Mouse (Mus musculus) embryonic stem cell, embryonic (primary cell): ENCODE measurements around the gene Ube2q2.

ENCODE experiments used
- CTCF ChIA-PET, 4 experiments: fragments of 300-600 bp in 2 of 4; fragments of 350-600 bp in 2 of 4; sonication (Branson Sonifier 250); formaldehyde crosslinking; loops; one replicate each; lab custom pipeline; 2022; ENCODE audit warnings: inconsistent platforms in 2 of 4; lab: Charles Lee
- POLR2A ChIA-PET, 4 experiments: fragments of 300-600 bp in 2 of 4; fragments of 350-600 bp in 2 of 4; sonication (Branson Sonifier 250); formaldehyde crosslinking; loops; one replicate each; lab custom pipeline; 2022; ENCODE audit warnings: antibody characterized with exemption in 4 of 4, inconsistent platforms in 1 of 4; lab: Charles Lee

Ube2q2 gene

DNA sequence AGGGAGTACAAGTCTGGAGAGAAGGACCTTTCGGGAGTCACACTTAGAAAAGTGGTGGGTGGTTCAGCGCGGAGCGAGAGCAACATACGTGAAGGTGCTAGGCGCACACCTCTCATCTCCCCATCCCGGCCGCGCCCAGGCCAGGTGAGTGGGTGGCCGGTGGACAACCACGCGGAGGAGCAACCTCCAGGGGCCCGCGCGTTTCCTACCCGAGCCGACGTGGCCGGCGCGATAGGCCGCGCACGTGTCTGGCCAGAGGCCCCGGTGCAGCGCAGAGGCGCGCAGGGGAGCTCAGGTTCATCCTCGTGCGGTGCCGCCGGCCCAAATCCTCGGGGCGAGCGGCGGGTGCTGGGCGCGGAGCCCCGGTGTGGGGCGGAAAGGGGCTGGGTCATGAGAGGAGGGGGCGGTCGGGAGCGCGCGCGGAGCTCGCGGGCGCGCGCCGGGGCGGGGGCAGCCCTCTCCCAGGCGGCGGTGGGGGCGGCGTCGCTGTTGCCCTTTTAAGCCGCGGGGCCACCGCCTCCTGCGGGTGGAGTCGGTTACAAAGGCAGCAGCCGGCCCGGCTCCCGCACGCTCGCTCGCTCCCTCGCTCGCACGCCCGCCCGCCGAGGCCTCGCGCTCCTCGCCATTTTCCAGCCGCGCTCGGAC is at the start of gene Ube2q2:
Ube2q2 (plus strand) TSS at position 1 of the 645 bp plus-strand sequence.
- ChIA-PET POLR2A (interaction anchor here (0.5 to 3.6 kb wide), 65 partner anchors 8 to 415 kb away, joined by 3 to 41 read pairs (median 4); partner anchors contain the start of genes Fbxo22 (in 3 of the 4), Chrnb4 (in 2 of the 4), AY074887 (in 1 of the 4) and Chrna3 (in 1 of the 4)), CTCF (interaction anchor here in 3 of 4 experiments (0.6 to 1.8 kb wide), 6 partner anchors 38 to 499 kb away, joined by 4 to 8 read pairs (median 4); no protein-coding TSS in a partner anchor)

DNA sequence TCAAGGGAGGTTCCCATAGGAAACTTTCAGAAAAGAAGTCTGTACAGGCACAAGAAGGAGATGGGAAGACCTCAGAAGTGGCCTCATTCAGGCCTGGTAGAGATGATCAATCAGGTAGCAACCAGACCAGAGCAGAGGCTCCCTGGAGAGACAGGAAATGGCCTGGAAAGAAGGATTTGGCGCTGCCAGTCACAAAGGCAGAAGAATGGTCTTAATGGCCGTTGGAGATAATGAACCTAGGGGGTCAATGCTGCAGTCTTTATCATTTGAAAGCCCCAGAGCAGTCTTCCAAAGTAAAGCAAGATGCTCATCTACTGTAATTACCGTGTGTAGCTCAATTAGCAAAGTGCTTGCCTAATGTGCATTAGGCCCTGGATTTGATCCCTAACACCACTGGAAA is 47.5 kb upstream of the Ube2q2 start:
- POLR2A ChIA-PET, result interaction anchor here in 3 of 4 experiments (0.8 to 3.3 kb wide), 15 partner anchors 8 to 367 kb away, joined by 3 to 19 read pairs (median 4); partner anchors contain the start of genes Ube2q2 (in 1 of the 3) and Wdr61 (in 1 of the 3)
- CTCF ChIA-PET, result interaction anchor here in 1 of 4 experiments (1.0 to 1.9 kb wide), 2 partner anchors 9 to 54 kb away, joined by 5 to 7 read pairs; no protein-coding TSS in a partner anchor

DNA sequence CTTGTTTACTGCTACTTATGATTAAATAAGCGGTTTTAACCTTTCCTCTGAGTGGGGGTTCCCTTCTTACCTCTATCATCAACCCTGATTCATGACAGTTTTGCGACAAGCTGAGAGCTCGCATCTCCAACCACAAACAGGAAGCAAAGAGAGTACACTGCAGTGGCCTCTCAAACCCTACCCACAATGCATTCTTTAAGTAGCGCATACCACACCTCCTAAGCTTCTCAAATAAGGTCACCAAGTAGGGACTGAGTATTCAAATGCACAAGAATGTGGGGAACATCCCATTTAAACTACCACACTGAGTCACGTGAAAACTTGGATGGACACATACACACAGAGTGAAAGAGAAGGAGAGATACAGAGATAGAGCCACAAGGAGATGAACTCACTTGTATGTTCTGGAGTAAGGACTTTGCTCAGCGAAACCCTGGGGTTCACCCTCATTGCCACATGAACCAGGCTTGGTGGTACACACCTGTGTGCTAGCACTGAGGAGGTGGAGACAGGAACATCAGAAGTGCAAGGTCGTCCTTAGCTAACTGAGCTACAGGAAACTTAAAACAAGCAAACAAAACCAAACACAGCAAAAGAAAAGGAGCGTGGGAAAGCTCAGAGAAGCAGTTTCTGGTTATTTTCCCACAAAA is 46.3 kb upstream of the Ube2q2 start:
- CTCF ChIA-PET, result interaction anchor here in 2 of 4 experiments (0.9 to 1.9 kb wide), 4 partner anchors 8 to 79 kb away, joined by 3 to 7 read pairs (median 4); no protein-coding TSS in a partner anchor

DNA sequence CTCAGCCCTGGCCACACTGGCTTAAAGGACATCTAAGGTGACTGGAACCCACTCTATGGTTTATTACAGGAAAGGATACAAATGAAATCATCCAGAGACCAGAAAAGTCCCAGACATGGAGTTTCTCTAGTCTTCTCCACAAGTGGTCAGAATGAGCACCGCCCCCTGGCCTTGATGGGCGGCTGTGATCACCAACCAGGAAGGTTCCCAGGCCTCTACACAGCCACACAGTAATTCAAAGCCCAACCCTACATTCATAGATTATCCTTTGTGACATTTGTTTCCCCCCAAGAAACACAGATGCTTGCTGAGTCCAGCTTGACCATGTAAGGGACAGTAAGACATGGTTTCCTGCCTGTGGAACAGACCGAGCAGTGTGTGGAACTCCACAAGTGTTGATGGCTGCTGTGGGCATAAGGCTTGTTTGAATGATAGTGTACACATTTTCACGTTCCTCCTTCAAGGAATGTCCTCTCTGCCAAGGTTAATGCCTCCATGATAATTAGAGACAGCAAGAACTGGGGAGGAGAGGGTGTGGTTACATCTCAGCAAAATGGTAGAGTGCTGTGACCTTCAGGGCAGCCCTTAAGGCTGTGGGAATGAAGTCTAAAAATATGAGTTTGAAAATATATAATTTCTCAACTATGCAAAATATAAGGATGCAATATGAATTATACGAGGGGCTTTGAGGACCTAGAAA is 45.6 kb upstream of the Ube2q2 start:
- ChIA-PET CTCF (interaction anchor here in 2 of 4 experiments (1.5 to 1.9 kb wide), 2 partner anchors 7 to 56 kb away, joined by 3 to 5 read pairs; no protein-coding TSS in a partner anchor), POLR2A (interaction anchor here in 2 of 4 experiments (0.5 to 3.3 kb wide), 6 partner anchors 10 to 153 kb away, joined by 3 to 19 read pairs (median 5); partner anchors contain the start of genes Chrnb4 (in 1 of the 2) and Ube2q2 (in 1 of the 2))

More for the DNA sequence above, 46.3 kb upstream of the Ube2q2 start:
- POLR2A ChIA-PET, result interaction anchor here (0.6 to 3.3 kb wide), 10 partner anchors 9 to 368 kb away, joined by 3 to 19 read pairs (median 4); partner anchors contain the start of genes Ube2q2 (in 1 of the 4) and Wdr61 (in 1 of the 4)

DNA sequence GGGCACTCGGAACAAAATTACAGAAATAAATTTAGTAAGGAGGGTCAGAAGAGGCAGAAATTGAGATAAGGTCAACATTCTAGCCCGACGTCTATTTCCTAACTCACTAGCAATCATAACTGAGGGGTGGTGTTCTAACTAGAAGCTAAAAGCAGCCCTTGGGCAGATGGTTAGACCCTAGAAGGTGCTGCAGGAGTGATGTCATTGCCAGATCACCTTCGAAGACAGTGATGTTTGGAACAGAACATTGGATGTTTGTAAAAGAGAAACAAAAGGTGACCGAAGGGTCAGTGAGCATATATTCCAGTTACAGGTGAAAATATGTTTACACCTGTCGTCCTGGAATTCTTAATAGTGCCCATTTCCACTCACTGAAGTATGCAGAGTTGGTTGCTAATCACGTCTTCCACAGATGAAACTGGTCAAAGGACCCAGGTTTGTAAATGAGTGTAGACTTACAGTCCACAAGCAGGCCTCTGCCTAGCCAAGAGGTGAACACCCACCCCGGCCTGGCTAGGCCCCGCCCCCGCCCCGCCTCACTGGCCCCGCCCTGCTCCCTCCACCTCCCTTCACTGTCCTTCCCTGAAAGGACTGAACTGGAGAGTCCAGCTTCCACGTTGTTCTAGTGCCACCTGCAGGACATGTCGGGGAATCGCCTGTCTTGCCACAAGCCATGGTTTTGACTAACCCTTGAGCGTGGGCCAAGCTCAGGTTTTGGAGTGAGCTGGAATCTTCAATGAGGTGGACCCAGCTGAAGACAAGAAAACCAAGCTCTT is 38.4 kb upstream of the Ube2q2 start:
- CTCF ChIA-PET, result interaction anchor here (0.5 to 3.1 kb wide), 55 partner anchors 8 to 376 kb away, joined by 3 to 26 read pairs (median 5); partner anchors contain the start of genes Wdr61 (in 3 of the 4), Chrna5 (in 2 of the 4), Chrnb4 (in 2 of the 4) and Ube2q2 (in 2 of the 4)
- POLR2A ChIA-PET, result interaction anchor here in 3 of 4 experiments (0.5 to 1.5 kb wide), 12 partner anchors 13 to 376 kb away, joined by 3 to 9 read pairs (median 3); partner anchors contain the start of genes Wdr61 (in 2 of the 3), AY074887 (in 1 of the 3) and Ireb2 (in 1 of the 3)

DNA sequence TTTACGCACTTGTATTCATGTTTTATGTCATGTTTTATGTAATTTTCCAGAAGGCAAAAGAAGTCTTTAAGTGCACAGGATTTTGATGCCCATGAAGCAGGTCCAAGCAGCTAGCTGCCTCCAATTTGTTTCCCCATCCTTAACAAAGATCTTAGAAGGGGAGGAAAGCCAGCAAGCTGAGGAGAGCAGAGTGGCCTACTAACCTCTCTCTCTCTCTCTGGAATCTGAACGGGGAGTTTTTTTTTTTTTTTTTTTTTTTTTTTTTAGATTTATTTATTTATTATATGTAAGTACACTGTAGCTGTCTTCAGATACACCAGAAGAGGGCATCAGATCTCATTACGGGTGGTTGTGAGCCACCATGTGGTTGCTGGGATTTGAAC is 37.8 kb upstream of the Ube2q2 start:
- POLR2A ChIA-PET, result interaction anchor here (0.5 to 1.5 kb wide), 16 partner anchors 11 to 894 kb away, joined by 3 to 9 read pairs (median 3); partner anchors contain the start of genes Wdr61 (in 2 of the 4), AY074887 (in 1 of the 4) and Ireb2 (in 1 of the 4)

DNA sequence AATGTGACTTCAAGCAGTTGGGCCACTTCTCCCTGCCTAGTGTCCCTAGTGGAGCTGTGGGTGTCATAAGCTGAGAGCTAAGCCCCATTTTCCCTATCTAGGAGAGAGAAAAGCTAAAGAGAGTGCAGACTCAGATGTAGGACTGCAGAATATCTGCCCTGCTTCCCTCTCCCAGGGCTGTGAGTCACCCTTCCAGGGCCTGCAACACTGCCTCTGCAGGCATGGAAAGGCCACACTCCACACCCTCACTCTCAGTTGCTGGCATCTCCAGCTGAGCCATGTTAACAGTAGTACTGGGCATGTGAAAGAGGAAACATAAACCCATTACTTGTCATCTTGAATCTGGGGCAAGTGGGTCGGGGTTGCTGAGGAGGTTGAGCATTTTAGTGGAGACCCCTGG is 33.9 kb upstream of the Ube2q2 start:
- ChIA-PET POLR2A (interaction anchor here in 2 of 4 experiments (0.6 to 3.6 kb wide), 8 partner anchors 12 to 89 kb away, joined by 3 to 19 read pairs (median 3); partner anchors contain the start of gene Ube2q2 (in 2 of the 2)), CTCF (interaction anchor here in 2 of 4 experiments (0.5 to 0.8 kb wide), 2 partner anchors 68 to 268 kb away, joined by 3 read pairs; no protein-coding TSS in a partner anchor)

More for the DNA sequence above, 37.8 kb upstream of the Ube2q2 start:
- CTCF ChIA-PET, result interaction anchor here (0.5 to 3.1 kb wide), 57 partner anchors 9 to 432 kb away, joined by 3 to 26 read pairs (median 4); partner anchors contain the start of genes Wdr61 (in 3 of the 4), Chrna5 (in 2 of the 4), Chrnb4 (in 2 of the 4) and Ube2q2 (in 2 of the 4)

DNA sequence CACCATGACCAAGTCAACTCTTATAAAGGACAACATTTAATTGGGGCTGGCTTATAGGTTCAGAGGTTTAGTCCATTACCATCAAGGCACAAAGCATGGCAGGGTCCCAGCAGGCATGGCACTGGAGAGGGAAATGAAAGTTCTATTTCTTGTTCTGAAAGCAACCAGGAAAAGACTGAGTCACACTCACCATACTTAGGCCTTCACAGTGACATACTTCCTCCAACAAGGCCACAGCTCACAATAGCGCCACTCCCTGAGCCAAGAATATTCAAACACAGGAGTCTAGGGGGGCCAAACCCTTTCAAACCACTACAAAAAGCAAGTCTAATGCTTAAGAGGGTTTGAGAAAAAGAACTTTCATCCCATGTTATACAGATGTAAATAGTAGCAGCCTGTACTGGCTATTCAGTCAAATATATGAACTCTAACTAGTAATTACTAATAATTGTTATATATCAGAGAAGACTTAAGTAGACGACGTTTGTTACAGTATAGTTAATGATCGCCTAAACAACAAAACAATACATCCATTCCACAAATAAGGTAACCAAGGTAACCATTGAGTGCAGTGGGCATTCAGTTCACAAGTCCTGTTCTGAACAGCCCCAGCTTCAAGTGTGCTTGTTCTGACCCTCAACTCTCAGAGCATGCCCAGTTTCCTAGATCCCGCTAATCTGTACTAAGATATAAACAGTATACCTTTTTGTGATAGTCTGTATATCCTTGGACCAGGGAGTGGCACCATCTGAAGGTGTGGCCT is 31.2 kb upstream of the Ube2q2 start:
- POLR2A ChIA-PET, result interaction anchor here in 1 of 4 experiments (0.6 to 1.0 kb wide), 3 partner anchors 14 to 107 kb away, joined by 3 to 4 read pairs (median 3); partner anchors contain the start of gene Fbxo22
- CTCF ChIA-PET, result interaction anchor here in 1 of 4 experiments (0.6 to 0.7 kb wide), 2 partner anchors 78 to 1196 kb away, joined by 3 to 8 read pairs; no protein-coding TSS in a partner anchor

DNA sequence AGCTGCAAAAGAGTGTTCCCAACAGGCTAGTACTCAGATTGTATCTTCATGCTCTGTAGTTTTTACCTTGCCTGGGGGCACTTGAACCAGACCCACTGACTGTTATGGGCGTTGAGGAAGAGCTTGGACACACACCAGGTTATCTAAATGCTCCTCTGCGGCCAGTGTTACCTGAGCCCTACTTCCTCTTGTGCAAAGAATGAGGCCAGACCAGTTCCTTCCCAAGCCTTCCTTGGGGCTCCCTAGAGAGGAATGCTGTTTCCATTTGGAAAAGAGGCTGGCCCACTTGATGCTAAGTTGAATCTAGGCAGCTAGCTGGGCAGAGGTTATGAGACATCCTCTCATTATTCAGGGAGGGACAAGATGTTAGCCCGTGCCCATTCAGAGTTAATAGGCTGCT is 26.1 kb upstream of the Ube2q2 start:
- CTCF ChIA-PET, result no interaction called here
- POLR2A ChIA-PET, result interaction anchor here in 2 of 4 experiments (0.6 to 1.4 kb wide), 2 partner anchors 10 to 52 kb away, joined by 4 to 7 read pairs; no protein-coding TSS in a partner anchor

DNA sequence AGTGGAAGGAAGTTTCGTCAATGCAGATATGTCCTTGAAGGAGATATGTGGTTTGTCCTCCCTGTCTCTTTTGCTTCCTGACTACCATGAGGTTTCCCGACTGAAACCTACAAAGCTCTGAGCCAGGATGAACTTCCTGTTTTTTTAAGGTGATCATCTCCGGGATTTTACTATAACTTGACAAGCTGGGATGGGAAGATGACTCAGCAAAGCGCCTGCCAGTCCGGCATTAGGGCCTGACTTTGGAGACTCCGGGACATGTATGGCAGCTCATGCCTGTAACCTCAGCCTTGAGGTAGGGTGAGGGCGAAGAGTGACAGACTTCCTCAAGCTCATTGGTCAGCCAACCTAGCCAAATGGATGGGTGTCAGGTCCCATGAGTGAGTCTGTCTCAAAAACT is 22.9 kb upstream of the Ube2q2 start:
- ChIA-PET POLR2A (interaction anchor here in 3 of 4 experiments (0.5 to 1.2 kb wide), 4 partner anchors 11 to 81 kb away, joined by 3 read pairs; no protein-coding TSS in a partner anchor), CTCF (no interaction called here)

DNA sequence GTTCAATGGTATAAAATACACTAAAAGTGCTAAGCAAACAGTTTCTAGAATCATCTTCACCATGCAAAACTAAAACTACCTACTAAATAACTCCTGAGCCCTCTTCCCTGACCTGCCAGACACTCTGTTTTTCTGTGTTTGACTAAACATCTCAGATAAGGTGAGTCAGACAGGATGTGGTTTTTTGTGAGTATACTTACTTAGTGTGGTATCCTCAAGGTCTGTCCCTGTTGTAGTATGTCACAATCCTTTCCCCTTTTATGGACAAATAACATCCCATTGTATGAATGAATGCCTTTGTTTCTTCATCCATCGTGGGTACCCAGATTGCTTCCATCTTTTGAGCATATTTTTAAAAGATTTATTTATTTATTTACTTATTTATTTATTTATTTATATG is 22.4 kb upstream of the Ube2q2 start:
- POLR2A ChIA-PET, result interaction anchor here in 1 of 4 experiments (1.2 kb wide), 1 partner anchor 10 kb away, joined by 3 read pairs; no protein-coding TSS in a partner anchor

DNA sequence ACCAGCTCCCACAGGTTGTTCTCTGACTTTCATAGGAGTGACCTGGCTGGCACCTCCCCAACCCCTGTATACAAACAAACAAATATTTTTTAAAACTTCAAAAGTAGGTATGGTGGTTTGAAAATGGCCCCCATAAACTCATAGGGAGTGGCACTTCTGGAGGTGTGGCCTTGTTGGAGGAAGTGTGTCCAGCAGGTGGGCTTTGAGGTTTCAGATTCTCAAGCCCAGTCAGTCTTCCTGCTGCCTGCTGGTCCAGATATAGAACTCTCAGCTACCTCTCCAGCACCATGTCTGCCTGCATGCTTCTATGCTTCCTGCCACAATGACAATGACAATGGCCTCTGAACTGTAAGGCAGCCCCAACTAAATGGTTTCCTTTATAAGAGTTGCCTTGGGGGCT is 16.8 kb upstream of the Ube2q2 start:
- ChIA-PET CTCF (no interaction called here), POLR2A (interaction anchor here in 2 of 4 experiments (0.7 to 1.5 kb wide), 2 partner anchors 15 to 17 kb away, joined by 4 read pairs; partner anchors contain the start of gene Ube2q2 (in 1 of the 2))

More for the DNA sequence above, 22.4 kb upstream of the Ube2q2 start:
- CTCF ChIA-PET, result no interaction called here

DNA sequence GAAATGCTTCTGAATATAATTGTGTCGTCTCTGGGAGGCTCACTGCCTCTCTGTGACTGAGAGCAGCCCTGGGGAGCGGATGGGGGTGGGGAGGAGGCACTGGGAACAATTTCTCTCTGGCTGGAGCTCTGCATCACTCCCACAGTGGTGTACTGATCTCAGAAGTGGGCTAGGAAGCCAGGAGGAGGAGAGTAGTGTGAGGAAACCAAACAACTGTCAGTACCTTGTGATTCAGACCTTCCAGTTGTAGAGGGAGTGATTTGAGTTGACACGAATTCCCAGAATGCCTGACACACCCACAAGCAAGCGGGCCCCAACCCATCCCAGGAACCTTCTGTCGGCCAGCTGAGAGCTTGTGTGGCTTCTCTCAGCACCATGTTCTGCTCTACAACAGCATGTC is 12.1 kb upstream of the Ube2q2 start:
- ChIA-PET POLR2A (interaction anchor here (0.6 to 5.9 kb wide), 16 partner anchors 9 to 335 kb away, joined by 3 to 41 read pairs (median 4); partner anchors contain the start of gene Ube2q2 (in 3 of the 4)), CTCF (no interaction called here)

DNA sequence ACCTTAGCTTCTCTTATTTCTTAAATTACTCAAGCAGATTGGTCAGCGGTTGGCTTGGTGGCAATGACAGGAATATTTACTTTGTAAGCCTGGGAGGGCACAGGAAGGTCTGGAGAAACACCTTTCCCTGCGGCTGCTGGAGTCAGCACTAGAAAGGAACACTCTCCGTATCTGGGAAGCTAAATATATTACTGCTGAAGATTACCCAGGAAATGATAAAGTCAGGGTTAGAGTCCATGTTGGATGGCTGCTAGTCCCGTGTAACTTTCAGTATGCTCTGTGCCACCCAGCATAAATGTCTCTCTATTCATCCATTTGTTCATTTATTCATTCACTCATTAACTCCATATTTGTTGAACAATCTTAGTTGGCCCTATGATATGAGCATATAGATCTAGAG is 11.5 kb upstream of the Ube2q2 start:
- CTCF ChIA-PET, result interaction anchor here in 1 of 4 experiments (0.6 kb wide), 1 partner anchor 169 kb away, joined by 4 read pairs; no protein-coding TSS in a partner anchor
- POLR2A ChIA-PET, result interaction anchor here (0.6 to 5.9 kb wide), 16 partner anchors 9 to 336 kb away, joined by 3 to 41 read pairs (median 4); partner anchors contain the start of gene Ube2q2 (in 3 of the 4)

DNA sequence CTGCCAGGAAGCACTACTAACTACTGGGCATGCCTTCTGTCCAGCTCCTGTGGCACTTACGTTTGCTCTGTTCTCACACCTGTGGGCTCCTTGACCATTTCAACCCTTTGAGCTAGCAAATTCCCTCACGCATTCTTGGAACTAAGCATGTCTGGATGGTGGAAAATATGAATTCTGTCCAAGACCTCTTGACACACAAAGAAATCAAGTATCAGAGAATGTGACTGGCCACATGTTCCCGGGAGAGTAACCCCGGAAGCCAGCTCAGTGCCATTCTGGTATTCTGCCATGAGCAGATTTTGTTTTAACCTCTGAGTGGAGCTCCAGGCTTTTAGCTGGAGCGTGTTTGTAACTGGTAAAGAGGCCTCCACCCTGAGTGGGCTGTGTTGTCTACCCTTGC is 8.7 kb upstream of the Ube2q2 start:
- POLR2A ChIA-PET, result interaction anchor here in 2 of 4 experiments (0.9 to 5.9 kb wide), 6 partner anchors 8 to 75 kb away, joined by 3 to 41 read pairs (median 6); partner anchors contain the start of gene Ube2q2 (in 2 of the 2)

More for the DNA sequence above, 8.7 kb upstream of the Ube2q2 start:
- CTCF ChIA-PET, result interaction anchor here in 2 of 4 experiments (0.6 kb wide), 2 partner anchors 93 to 246 kb away, joined by 3 to 9 read pairs; no protein-coding TSS in a partner anchor
